Mouse (Mus musculus) heart, embryonic 16.5 days (tissue): ENCODE results near the gene Nfkbil1. TPM values are rescaled to one million over a fixed set of nuclear protein-coding genes. Genes with fewer than 3 reads are reported as not detected.

ENCODE experiments used
- ATAC-seq: fragments of 200-750 bp; cut with Nextera tagmentation; replicated peaks from 2 replicates; pipeline ENCODE4 v1.8.0; 2017; ENCODE audit warnings: moderate number of reproducible peaks; ENCODE audit not compliant: insufficient read depth, low FRiP score; ENCODE audit errors: extremely low read depth
- H3K27ac ChIP-seq: fragments of 300-500 bp; sonication (generic); 2 replicates; pipeline ENCODE4 v1.5.1; 2014; ENCODE audit warnings: mild to moderate bottlenecking, low read length, control low read depth, moderate library complexity
- H3K27me3 ChIP-seq: fragments of 300-500 bp; sonication (generic); 2 replicates; pipeline ENCODE4 v1.6.1; 2014; ENCODE audit warnings: low read length, mixed read lengths; ENCODE audit not compliant: control insufficient read depth, insufficient read depth
- H3K36me3 ChIP-seq: fragments of 300-500 bp; sonication (generic); 2 replicates; pipeline ENCODE4 v1.6.1; 2014; ENCODE audit not compliant: control insufficient read depth, insufficient read depth
- H3K4me1 ChIP-seq: fragments of 300-500 bp; sonication (generic); 2 replicates; pipeline ENCODE4 v1.6.1; 2014; ENCODE audit warnings: low read length, mixed read lengths; ENCODE audit not compliant: control insufficient read depth, insufficient read depth
- H3K4me2 ChIP-seq: fragments of 300-500 bp; sonication (generic); 2 replicates; pipeline ENCODE4 v1.6.1; 2014; ENCODE audit warnings: low read depth, mild to moderate bottlenecking, control low read depth, low read length
- H3K4me3 ChIP-seq: fragments of 300-500 bp; sonication (generic); 2 replicates; pipeline ENCODE4 v1.5.1; 2014; ENCODE audit warnings: mild to moderate bottlenecking, control low read depth, low read length
- H3K9ac ChIP-seq: fragments of 300-500 bp; sonication (generic); 2 replicates; pipeline ENCODE4 v1.6.1; 2014; ENCODE audit warnings: low read length, control low read depth
- H3K9me3 ChIP-seq: fragments of 300-500 bp; sonication (generic); replicated peaks from 2 replicates; pipeline ENCODE4 v1.6.1; 2016; ENCODE audit warnings: low read length; ENCODE audit not compliant: control insufficient read depth
- WGBS: fragments of 180-500 bp; shearing (Covaris S2); extraction: QIAGEN DNeasy Blood & Tissue Kit; methylation state at CpG from one replicate; pipeline ENCODE4 v1.1.7; 2014; 5-methylcytosine and 5-hydroxymethylcytosine counted together
- polyA plus RNA-seq: library from polyadenylated mRNA; unstranded; fragments of >200 nt; fragmentation: Nextera tagmentation; extraction: Ambion mirVana; gene quantifications from 2 replicates; pipeline ENCODE4 v1.2.1, GENCODE M21; 2015

Nfkbil1 gene
- polyA plus RNA-seq, 1 experiment from 2014 or later, result 8.8 TPM

DNA sequence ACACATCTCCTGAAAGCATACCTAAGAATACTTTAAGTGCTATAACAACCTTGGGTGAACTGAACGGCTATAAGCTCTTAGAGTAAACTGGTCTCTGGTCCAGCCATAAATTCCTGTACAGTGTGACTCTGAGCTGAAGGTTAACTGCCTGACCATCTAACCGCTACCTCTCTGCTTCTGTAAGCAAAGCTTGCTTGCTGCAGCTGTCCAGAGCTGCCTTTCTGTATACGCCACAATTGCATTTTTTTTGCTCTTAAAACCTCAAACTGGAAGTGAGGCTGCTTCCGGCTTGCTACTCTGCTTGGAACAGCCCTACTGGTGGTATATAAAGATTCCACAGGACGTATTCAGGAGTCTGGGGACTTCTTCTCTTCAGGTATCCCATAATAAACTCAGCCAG lies 2.9 kb downstream of the Nfkbil1 start:
- H3K27ac ChIP-seq, result peak overlapping the region; percentile 94
- H3K4me2 ChIP-seq, result peak overlapping the region; percentile 89
- H3K4me1 ChIP-seq, result peaks cover 32% of the 10 kb centered on the region
- H3K9ac ChIP-seq, result peak overlapping the region; percentile 50
- H3K4me3 ChIP-seq, result no peak overlapping the region
- WGBS, result 74% methylated on average over 5 of the region's 5 CpGs
- no peaks in the 10 kb centered on the region for H3K9me3 ChIP-seq
- no peaks in the 10 kb centered on the region for H3K27me3 ChIP-seq
- ATAC-seq, result no peak
- H3K36me3 ChIP-seq, result peaks cover 21% of the 10 kb centered on the region

DNA sequence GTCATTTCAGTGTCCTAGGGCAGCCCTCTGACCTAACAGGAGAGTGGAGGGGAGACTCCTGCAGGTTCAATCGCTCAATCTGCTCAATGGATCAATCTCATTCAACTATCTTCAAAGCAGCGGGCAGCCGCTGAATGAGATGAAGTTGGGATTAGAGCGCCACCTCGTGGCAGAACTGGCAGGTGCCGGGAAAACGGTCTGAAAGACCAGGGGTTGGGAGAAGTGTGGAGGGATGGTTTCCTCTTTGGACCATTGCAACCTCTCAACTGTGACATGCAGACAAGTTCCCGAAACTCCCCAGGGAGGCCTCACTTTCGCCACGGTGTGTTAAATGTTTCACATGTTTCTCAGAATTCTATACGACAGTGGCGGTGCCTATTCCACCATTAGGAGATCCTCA lies 3.5 kb downstream of the Nfkbil1 start:
- Histone ChIP-seq H3K9me3 (no peaks in the 10 kb centered on the region), H3K9ac (no peak overlapping the region), H3K4me2 (peak overlapping the region; percentile 8; the same call in 1 of the 2 replicates), H3K4me1 (peaks cover 32% of the 10 kb centered on the region), H3K4me3 (no peak overlapping the region), H3K36me3 (peaks cover 21% of the 10 kb centered on the region), H3K27ac (no peak overlapping the region), H3K27me3 (no peaks in the 10 kb centered on the region)
- 13% methylated on average over 12 of the region's 12 CpGs for WGBS
- ATAC-seq, result no peak

DNA sequence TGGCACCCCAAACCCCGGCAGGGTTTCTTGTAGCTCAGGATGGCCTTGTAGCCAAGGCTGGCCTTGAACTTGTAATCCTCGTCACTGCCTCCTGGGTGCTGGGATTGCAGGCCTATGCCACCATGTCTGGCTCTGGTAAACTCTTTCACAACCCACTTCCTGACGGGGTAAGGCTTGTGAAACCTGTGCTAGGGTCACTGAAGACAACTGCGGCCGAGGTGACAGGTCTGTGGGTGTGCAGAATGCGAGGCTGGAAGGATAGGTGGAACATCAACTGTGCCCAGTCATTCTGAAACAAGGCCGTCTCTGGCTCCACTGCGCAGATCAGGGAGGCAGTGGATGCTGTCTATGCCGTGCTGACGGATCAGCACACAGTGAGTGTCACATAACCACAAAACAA lies 4.6 kb downstream of the Nfkbil1 start:
- Histone ChIP-seq H3K36me3 (peaks cover 21% of the 10 kb centered on the region), H3K9ac (no peak overlapping the region), H3K9me3 (no peaks in the 10 kb centered on the region), H3K27ac (no peak overlapping the region), H3K27me3 (no peaks in the 10 kb centered on the region), H3K4me2 (no peak overlapping the region), H3K4me3 (no peak overlapping the region), H3K4me1 (peaks cover 28% of the 10 kb centered on the region)
- ATAC-seq, result no peak
- 89% methylated on average over 10 of the region's 10 CpGs for WGBS

DNA sequence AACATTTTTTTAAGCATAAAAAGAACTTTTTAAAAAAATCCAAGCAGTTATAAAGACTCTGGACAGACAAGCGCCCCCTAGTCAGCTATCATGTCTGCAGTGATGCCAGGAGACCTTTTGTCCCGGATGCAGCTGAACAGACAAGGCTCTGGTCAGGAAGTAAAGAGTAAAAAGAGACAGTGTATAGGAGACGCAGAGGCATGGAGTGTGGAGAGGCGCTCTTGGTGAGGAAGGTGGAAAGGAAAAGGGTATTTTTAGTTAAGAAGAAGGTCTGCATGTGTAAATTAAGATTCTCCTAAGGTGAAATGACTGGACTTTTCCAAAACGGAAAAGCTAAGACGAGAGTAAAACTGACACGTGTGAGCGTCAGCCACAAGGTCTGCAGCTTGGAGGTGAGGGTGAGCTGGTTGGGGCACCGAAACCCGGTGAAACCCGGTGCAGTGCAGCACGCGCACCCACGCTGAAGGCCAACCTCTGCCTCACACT lies 9.0 kb downstream of the Nfkbil1 start:
- H3K9me3 ChIP-seq, result no peaks in the 10 kb centered on the region
- H3K36me3 ChIP-seq, result peaks cover 29% of the 10 kb centered on the region
- ATAC-seq, result no peak; the same call in 1 of the 2 replicates
- no peak overlapping the region for H3K9ac ChIP-seq
- 71% methylated on average over 14 of the region's 14 CpGs for WGBS
- 0 out of 2 replicates have a peak, but pooled peaks cover 2% of the 10 kb centered on the region for H3K4me1 ChIP-seq
- no peak overlapping the region for H3K4me3 ChIP-seq
- peak overlapping the region; percentile 23; the same call in 1 of the 2 replicates for H3K27ac ChIP-seq
- H3K27me3 ChIP-seq, result no peaks in the 10 kb centered on the region
- H3K4me2 ChIP-seq, result no peak overlapping the region

DNA sequence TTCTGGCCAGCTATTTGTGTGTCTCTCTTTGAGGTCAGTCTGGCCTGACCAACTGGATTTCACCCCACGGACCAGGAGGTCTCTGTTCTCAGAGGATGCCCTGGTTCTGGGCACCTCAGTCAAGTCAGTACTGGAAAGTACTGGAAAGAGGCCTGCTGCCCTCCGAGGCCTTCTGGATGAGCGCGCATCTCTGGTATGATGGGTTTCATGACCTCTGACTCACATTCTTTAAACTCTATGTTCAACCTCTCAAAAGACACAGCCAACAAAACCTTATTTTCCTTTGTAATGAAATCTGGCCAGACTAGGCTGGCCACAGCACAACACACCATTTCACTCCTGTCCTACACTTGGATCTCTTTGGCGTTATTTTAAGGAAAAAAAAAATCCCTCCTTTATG lies 10.1 kb downstream of the Nfkbil1 start:
- Histone ChIP-seq H3K9me3 (no peaks in the 10 kb centered on the region), H3K36me3 (peaks cover 24% of the 10 kb centered on the region), H3K4me1 (0 out of 2 replicates have a peak, but pooled peaks cover 4% of the 10 kb centered on the region), H3K4me3 (no peak overlapping the region), H3K9ac (no peak overlapping the region), H3K4me2 (no peak overlapping the region), H3K27ac (no peak overlapping the region), H3K27me3 (no peaks in the 10 kb centered on the region)
- 93% methylated on average over 5 of the region's 5 CpGs for WGBS
- no peak for ATAC-seq

DNA sequence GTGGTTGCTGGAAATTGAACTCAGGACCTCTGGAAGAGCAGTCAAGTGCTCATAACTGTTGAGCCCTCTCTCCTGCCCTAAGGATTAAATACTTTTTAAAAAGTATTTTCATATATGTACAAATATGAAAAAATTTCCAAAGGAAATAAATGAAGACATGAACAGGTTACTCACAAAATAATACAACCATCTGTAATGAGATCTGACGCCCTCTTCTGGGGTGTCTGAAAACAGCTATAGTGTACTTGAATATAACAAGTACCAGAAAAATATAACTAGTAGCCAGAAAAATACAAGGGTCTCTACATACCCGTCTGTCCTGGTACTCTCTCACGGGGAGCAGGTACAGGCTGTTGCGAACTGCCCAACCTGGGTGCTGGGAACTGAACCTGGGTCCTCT lies 11.0 kb downstream of the Nfkbil1 start:
- Histone ChIP-seq H3K9ac (no peak overlapping the region), H3K36me3 (peaks cover 19% of the 10 kb centered on the region), H3K4me1 (peaks cover 7% of the 10 kb centered on the region; the same call in 1 of the 2 replicates), H3K9me3 (no peaks in the 10 kb centered on the region), H3K4me2 (no peak overlapping the region), H3K4me3 (no peak overlapping the region), H3K27ac (no peak overlapping the region), H3K27me3 (no peaks in the 10 kb centered on the region)
- ATAC-seq, result no peak
- 95% methylated on average over 4 of the region's 4 CpGs for WGBS

DNA sequence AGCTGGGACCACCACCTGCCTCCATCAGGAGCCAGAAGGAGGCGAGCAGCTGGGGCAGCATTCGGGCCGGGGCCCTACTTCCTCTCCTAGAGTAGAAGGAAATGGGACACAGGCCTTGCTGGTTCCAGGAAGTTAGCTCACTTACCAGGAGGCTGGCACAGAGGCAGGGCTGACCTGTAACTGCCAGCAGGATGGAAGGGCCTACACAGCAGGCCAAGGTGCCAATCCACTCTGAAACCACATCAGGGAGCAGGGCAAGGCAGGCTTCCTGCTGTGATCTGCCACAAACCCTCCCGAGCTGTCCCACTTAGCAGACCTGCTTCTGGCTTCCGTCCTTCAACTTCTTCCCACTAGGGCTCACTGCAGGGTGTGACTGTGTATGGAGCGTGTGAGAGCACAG lies 13.3 kb downstream of the Nfkbil1 start:
- Histone ChIP-seq H3K4me1 (peaks cover 9% of the 10 kb centered on the region), H3K4me2 (no peak overlapping the region), H3K27me3 (no peaks in the 10 kb centered on the region), H3K36me3 (peaks cover 8% of the 10 kb centered on the region; the same call in 1 of the 2 replicates), H3K9me3 (no peaks in the 10 kb centered on the region), H3K9ac (no peak overlapping the region), H3K4me3 (no peak overlapping the region), H3K27ac (peak overlapping the region; percentile 24)
- 59% methylated on average over 6 of the region's 6 CpGs for WGBS
- peak; percentile 11; the same call in 1 of the 2 replicates for ATAC-seq

DNA sequence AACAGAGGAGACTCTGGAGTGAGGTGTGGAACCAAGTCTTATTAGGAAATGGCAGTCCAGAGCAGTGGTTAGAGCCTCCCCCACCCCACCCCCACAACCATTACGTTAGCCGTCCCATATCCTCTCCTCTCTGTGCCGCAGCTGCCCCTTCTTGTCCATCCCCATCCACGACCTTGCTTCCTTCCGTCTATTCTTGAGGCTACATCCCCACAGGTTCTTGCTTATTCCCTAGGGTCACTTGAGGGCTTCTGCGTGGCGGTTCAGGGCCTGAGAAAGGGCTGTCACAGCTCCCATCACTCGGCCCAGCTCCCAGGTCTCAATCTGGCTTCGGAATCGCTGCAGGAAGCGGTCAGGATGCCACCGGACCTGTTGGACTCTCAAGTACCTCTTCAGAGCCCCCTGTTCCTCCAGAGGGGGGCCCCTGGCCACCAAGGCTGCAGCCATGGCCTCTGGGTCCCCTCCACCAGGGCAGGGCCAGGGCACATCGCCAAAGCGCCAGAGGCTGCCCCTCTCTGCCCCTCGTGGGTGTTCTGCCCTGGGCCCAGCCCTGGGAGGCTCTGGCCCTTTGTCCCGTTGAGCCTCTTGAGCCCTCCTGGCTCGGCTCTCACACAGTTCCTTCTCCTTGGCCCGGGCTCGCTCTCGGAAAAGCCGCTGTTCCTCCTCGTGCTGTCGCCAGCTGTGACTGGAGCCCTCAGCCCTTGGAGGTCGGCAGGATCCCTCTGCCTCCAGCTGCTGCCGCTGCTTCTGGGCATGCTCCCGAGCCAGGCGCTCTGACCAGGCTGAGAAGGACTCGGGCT lies 15.2 kb downstream of the Nfkbil1 start, which contains the start of gene Gm16181:
Gene Gm16181, plus strand, starts transcription at position 679 of the 797 bp plus-strand sequence.
- ATAC-seq, result no peak

DNA sequence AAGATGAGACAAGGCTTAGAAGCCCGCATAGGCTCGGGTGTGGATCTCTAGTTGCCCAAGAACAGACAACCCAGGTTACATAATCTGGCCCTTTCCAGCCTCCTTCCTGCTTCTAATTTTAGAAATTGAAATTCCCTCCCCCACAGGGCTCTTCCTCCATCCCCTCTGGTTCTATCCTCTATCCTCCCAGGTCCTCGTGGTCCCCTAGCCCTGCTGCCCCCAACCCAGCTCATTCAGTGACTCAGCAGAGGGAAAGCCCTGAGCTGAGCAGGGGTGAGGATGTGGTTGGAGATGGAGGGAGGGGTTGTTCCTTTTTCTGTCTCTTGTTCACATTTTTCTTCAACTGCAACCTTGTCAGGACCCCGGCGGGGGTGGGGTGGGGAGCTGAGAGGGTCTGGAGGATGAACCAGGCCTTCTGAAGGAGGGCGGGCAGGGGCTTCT lies 16.0 kb downstream of the Nfkbil1 start:
- no peak for ATAC-seq
- Histone ChIP-seq H3K36me3 (0 out of 2 replicates have a peak, but pooled peaks cover 2% of the 10 kb centered on the region), H3K9ac (no peak overlapping the region), H3K9me3 (no peaks in the 10 kb centered on the region), H3K4me2 (no peak overlapping the region), H3K4me1 (peaks cover 7% of the 10 kb centered on the region), H3K4me3 (no peak overlapping the region), H3K27me3 (no peaks in the 10 kb centered on the region), H3K27ac (peak overlapping the region; percentile 39)
- 54% methylated on average over 6 of the region's 6 CpGs for WGBS

More for the DNA sequence above, 15.2 kb downstream of the Nfkbil1 start, which contains the start of gene Gm16181:
- Histone ChIP-seq H3K27me3 (no peaks in the 10 kb centered on the region), H3K4me1 (peaks cover 7% of the 10 kb centered on the region), H3K27ac (peak within 1 kb of the TSS; percentile 75), H3K9ac (0 out of 2 replicates have a peak within 1 kb of the TSS, but pooled peaks have one; percentile 18), H3K9me3 (no peaks in the 10 kb centered on the region), H3K36me3 (peaks cover 8% of the 10 kb centered on the region; the same call in 1 of the 2 replicates), H3K4me3 (no peak within 1 kb of the TSS), H3K4me2 (no peak within 1 kb of the TSS)
- 60% methylated on average over 28 of the region's 28 CpGs for WGBS
